Mouse (Mus musculus): ENCODE results near the gene 4930544G11Rik. TPM values are rescaled to one million over a fixed set of nuclear protein-coding genes. Genes with fewer than 3 reads are reported as not detected.

Gene 4930544G11Rik
- total RNA-seq (2021) (not detected), polyA plus RNA-seq (2012; rRNA removed) (not detected in 2 replicates)
- long read RNA-seq, result 0 reads

- Histone ChIP-seq H3K9ac (ENCODE audit: low read depth, low read length) (no peak within 1 kb of the TSS), H3K4me1 (ENCODE audit: control insufficient read depth, insufficient read depth, low read length) (no peaks in the 10 kb centered on the region), H3K79me2 (replicated peaks; ENCODE audit: control insufficient read depth, insufficient read depth, low read length) (no peaks in the 10 kb centered on the region), H3K27ac (no peak within 1 kb of the TSS), H3K36me3 (ENCODE audit: control insufficient read depth, insufficient read depth, low read length) (no peaks in the 10 kb centered on the region), H3K27me3 (ENCODE audit: control insufficient read depth, insufficient read depth, low read length) (no peaks in the 10 kb centered on the region), H3K4me3 (no peak within 1 kb of the TSS)
- intact Hi-C loops (cut with DNase I), result no loop called here
- TF ChIP-seq EP300 (IDR thresholded peaks at IDR 0.05; ENCODE audit: insufficient read depth, low read depth, low read length) (no peak), POLR2A (IDR thresholded peaks at IDR 0.05; ENCODE audit: insufficient read depth, low read depth, low read length) (no peak), CTCF (IDR thresholded peaks at IDR 0.05) (no peak)
- WGBS, result 94% methylated on average over 10 of the region's 10 CpGs
- no peak for DNase-seq
Measured at GRCm38 (mm10) chr6:65952309-65952708, at the start of gene 4930544G11Rik. Gene 4930544G11Rik (plus strand): TSS chr6:65952609.

GRCm38 (mm10) chr6:65906657-65907182 lies 45.7 kb upstream of the 4930544G11Rik start:
- WGBS, result 74% methylated on average over 2 of the region's 2 CpGs

GRCm38 (mm10) chr6:65915421-65915820 lies 37.0 kb upstream of the 4930544G11Rik start:
- Histone ChIP-seq H3K36me3 (ENCODE audit: control insufficient read depth, insufficient read depth, low read length) (no peaks in the 10 kb centered on the region; the same call in 1 of the 2 replicates), H3K4me3 (no peak overlapping the region), H3K27me3 (ENCODE audit: control insufficient read depth, insufficient read depth, low read length) (no peaks in the 10 kb centered on the region), H3K9ac (ENCODE audit: low read depth, low read length) (no peak overlapping the region), H3K27ac (no peak overlapping the region), H3K4me1 (ENCODE audit: control insufficient read depth, insufficient read depth, low read length) (no peaks in the 10 kb centered on the region), H3K79me2 (replicated peaks; ENCODE audit: control insufficient read depth, insufficient read depth, low read length) (no peaks in the 10 kb centered on the region)
- WGBS, result 86% methylated on average over 5 of the region's 5 CpGs
- intact Hi-C loops (cut with DNase I), result no loop called here
- TF ChIP-seq EP300 (IDR thresholded peaks at IDR 0.05; ENCODE audit: insufficient read depth, low read depth, low read length) (no peak), POLR2A (IDR thresholded peaks at IDR 0.05; ENCODE audit: insufficient read depth, low read depth, low read length) (no peak), CTCF (IDR thresholded peaks at IDR 0.05) (no peak)
- DNase-seq, result no peak

More at GRCm38 (mm10) chr6:65906657-65907182, 45.7 kb upstream of the 4930544G11Rik start:
- H3K27ac ChIP-seq, result no peak overlapping the region
- TF ChIP-seq POLR2A (IDR thresholded peaks at IDR 0.05; ENCODE audit: insufficient read depth, low read depth, low read length) (no peak), CTCF (IDR thresholded peaks at IDR 0.05) (no peak), EP300 (IDR thresholded peaks at IDR 0.05; ENCODE audit: insufficient read depth, low read depth, low read length) (no peak)
- H3K36me3 ChIP-seq (ENCODE audit: control insufficient read depth, insufficient read depth, low read length), result no peaks in the 10 kb centered on the region; the same call in 1 of the 2 replicates
- H3K79me2 ChIP-seq (replicated peaks; ENCODE audit: control insufficient read depth, insufficient read depth, low read length), result no peaks in the 10 kb centered on the region
- intact Hi-C loops (cut with DNase I), result no loop called here
- no peak overlapping the region for H3K9ac ChIP-seq (ENCODE audit: low read depth, low read length)
- H3K4me1 ChIP-seq (ENCODE audit: control insufficient read depth, insufficient read depth, low read length), result no peaks in the 10 kb centered on the region
- no peak for DNase-seq
- no peak overlapping the region for H3K4me3 ChIP-seq
- H3K27me3 ChIP-seq (ENCODE audit: control insufficient read depth, insufficient read depth, low read length), result no peaks in the 10 kb centered on the region

- H3K27me3 ChIP-seq (ENCODE audit: control insufficient read depth, insufficient read depth, low read length), result no peaks in the 10 kb centered on the region
- no peak overlapping the region for H3K27ac ChIP-seq
- H3K4me3 ChIP-seq, result no peak overlapping the region
- DNase-seq, result no peak
- TF ChIP-seq EP300 (IDR thresholded peaks at IDR 0.05; ENCODE audit: insufficient read depth, low read depth, low read length) (no peak), CTCF (IDR thresholded peaks at IDR 0.05) (no peak), POLR2A (IDR thresholded peaks at IDR 0.05; ENCODE audit: insufficient read depth, low read depth, low read length) (no peak)
- 47% methylated on average over 3 of the region's 3 CpGs for WGBS
- no peak overlapping the region for H3K9ac ChIP-seq (ENCODE audit: low read depth, low read length)
- intact Hi-C loops (cut with DNase I), result no loop called here
- H3K79me2 ChIP-seq (replicated peaks; ENCODE audit: control insufficient read depth, insufficient read depth, low read length), result no peaks in the 10 kb centered on the region
- H3K36me3 ChIP-seq (ENCODE audit: control insufficient read depth, insufficient read depth, low read length), result no peaks in the 10 kb centered on the region; the same call in 1 of the 2 replicates
- H3K4me1 ChIP-seq (ENCODE audit: control insufficient read depth, insufficient read depth, low read length), result no peaks in the 10 kb centered on the region
Measured at GRCm38 (mm10) chr6:65921703-65922102, 30.7 kb upstream of the 4930544G11Rik start.

GRCm38 (mm10) chr6:65923501-65924084 lies 28.8 kb upstream of the 4930544G11Rik start:
- intact Hi-C loops (cut with DNase I), result no loop called here
- no peak for TF ChIP-seq CTCF (IDR thresholded peaks at IDR 0.05)
- TF ChIP-seq POLR2A (IDR thresholded peaks at IDR 0.05; ENCODE audit: insufficient read depth, low read depth, low read length), result no peak
- TF ChIP-seq EP300 (IDR thresholded peaks at IDR 0.05; ENCODE audit: insufficient read depth, low read depth, low read length), result no peak
- H3K79me2 ChIP-seq (replicated peaks; ENCODE audit: control insufficient read depth, insufficient read depth, low read length), result no peaks in the 10 kb centered on the region
- no peaks in the 10 kb centered on the region for H3K36me3 ChIP-seq (ENCODE audit: control insufficient read depth, insufficient read depth, low read length)
- 95% methylated on average over 4 of the region's 4 CpGs for WGBS
- no peak overlapping the region for H3K4me3 ChIP-seq
- H3K27ac ChIP-seq, result no peak overlapping the region
- no peaks in the 10 kb centered on the region for H3K4me1 ChIP-seq (ENCODE audit: control insufficient read depth, insufficient read depth, low read length)
- no peaks in the 10 kb centered on the region for H3K27me3 ChIP-seq (ENCODE audit: control insufficient read depth, insufficient read depth, low read length)
- no peak for DNase-seq
- H3K9ac ChIP-seq (ENCODE audit: low read depth, low read length), result no peak overlapping the region

GRCm38 (mm10) chr6:65925737-65926333 lies 26.6 kb upstream of the 4930544G11Rik start:
- 92% methylated on average over 3 of the region's 3 CpGs for WGBS
- TF ChIP-seq CTCF (IDR thresholded peaks at IDR 0.05) (no peak), EP300 (IDR thresholded peaks at IDR 0.05; ENCODE audit: insufficient read depth, low read depth, low read length) (no peak), POLR2A (IDR thresholded peaks at IDR 0.05; ENCODE audit: insufficient read depth, low read depth, low read length) (no peak)
- H3K27me3 ChIP-seq (ENCODE audit: control insufficient read depth, insufficient read depth, low read length), result no peaks in the 10 kb centered on the region
- H3K9ac ChIP-seq (ENCODE audit: low read depth, low read length), result no peak overlapping the region
- H3K36me3 ChIP-seq (ENCODE audit: control insufficient read depth, insufficient read depth, low read length), result no peaks in the 10 kb centered on the region
- no peaks in the 10 kb centered on the region for H3K4me1 ChIP-seq (ENCODE audit: control insufficient read depth, insufficient read depth, low read length)
- intact Hi-C loops (cut with DNase I), result no loop called here
- H3K4me3 ChIP-seq, result no peak overlapping the region
- no peak for DNase-seq
- no peaks in the 10 kb centered on the region for H3K79me2 ChIP-seq (replicated peaks; ENCODE audit: control insufficient read depth, insufficient read depth, low read length)
- H3K27ac ChIP-seq, result no peak overlapping the region
